Mouse (Mus musculus) kidney, adult 2 months (tissue): ENCODE measurements around the gene Ikzf5. TPM values are rescaled to one million over a fixed set of nuclear protein-coding genes. Genes with fewer than 3 reads are reported as not detected.

Source experiments
- DNase-seq: peaks from one replicate; pipeline ENCODE4 v3.0.0; 2021
- H3K27ac ChIP-seq: fragments of 200-500 bp; 2 replicates; pipeline ENCODE4 v1.5.1; 2012; ENCODE audit warnings: low read depth, low read length, control low read depth, inconsistent platforms; ENCODE audit not compliant: insufficient read depth
- H3K27me3 ChIP-seq: fragments of 200-500 bp; replicated peaks from 2 replicates; pipeline ENCODE4 v1.6.1; 2012; ENCODE audit warnings: mild to moderate bottlenecking, moderate library complexity, low read length, inconsistent platforms; ENCODE audit not compliant: control insufficient read depth, insufficient read depth
- H3K36me3 ChIP-seq: fragments of 200-500 bp; 2 replicates; pipeline ENCODE4 v1.6.1; 2012; ENCODE audit warnings: mild to moderate bottlenecking, moderate library complexity, low read length, inconsistent platforms; ENCODE audit not compliant: control insufficient read depth, insufficient read depth
- H3K4me1 ChIP-seq: fragments of 200-500 bp; 2 replicates; pipeline ENCODE4 v1.6.1; 2011; ENCODE audit warnings: low read length; ENCODE audit not compliant: control insufficient read depth, insufficient read depth
- H3K4me3 ChIP-seq: fragments of 200-500 bp; 2 replicates; pipeline ENCODE4 v1.5.1; 2011; ENCODE audit warnings: mild to moderate bottlenecking, low read depth, low read length, control low read depth; ENCODE audit not compliant: insufficient read depth
- CTCF ChIP-seq: fragments of 200-500 bp; conservative IDR thresholded peaks from 2 replicates; pipeline ENCODE4 v1.5.1; 2011; ENCODE audit warnings: low read depth, mild to moderate bottlenecking, control low read depth, low read length, moderate library complexity, mixed read lengths; ENCODE audit not compliant: insufficient read depth, insufficient read length
- POLR2A ChIP-seq: fragments of 200-500 bp; IDR thresholded peaks from one replicate; pipeline ENCODE4 v1.6.1; 2011; ENCODE audit warnings: low read depth, low read length, control low read depth
- WGBS: fragments of 180-500 bp; shearing (Covaris S2); methylation state at CpG from one replicate; pipeline ENCODE4 v1.1.7; 2018; 5-methylcytosine and 5-hydroxymethylcytosine counted together
- polyA plus RNA-seq: library from polyadenylated mRNA; depleted of rRNA; stranded (reverse); fragments of >200 nt; gene quantifications from 2 replicates; pipeline ENCODE4 v1.2.3, GENCODE M21; 2012; rRNA removed

The Ikzf5 gene
- polyA plus RNA-seq, result 7.5 and 10.3 TPM in 2 replicates

GRCm38 (mm10) chr7:131410416-131411058 lies at the start of gene Ikzf5, which contains the start of gene Acadsb:
Gene Ikzf5 (minus strand): TSS chr7:131410521.
Gene Acadsb (plus strand): TSS chr7:131410601.
- peak within 1 kb of the TSS; percentile 76 for H3K27ac ChIP-seq
- no peaks in the 10 kb centered on the region for H3K36me3 ChIP-seq
- DNase-seq, result peak; percentile 100
- peak within 1 kb of the TSS; percentile 85 for H3K4me3 ChIP-seq
- H3K27me3 ChIP-seq, result no peaks in the 10 kb centered on the region
- WGBS, result under 1% methylated on average over 42 of the region's 42 CpGs
- no peak for TF ChIP-seq CTCF
- TF ChIP-seq POLR2A, result peak; percentile 83
- peaks cover 9% of the 10 kb centered on the region; the same call in 1 of the 2 replicates for H3K4me1 ChIP-seq

DNA sequence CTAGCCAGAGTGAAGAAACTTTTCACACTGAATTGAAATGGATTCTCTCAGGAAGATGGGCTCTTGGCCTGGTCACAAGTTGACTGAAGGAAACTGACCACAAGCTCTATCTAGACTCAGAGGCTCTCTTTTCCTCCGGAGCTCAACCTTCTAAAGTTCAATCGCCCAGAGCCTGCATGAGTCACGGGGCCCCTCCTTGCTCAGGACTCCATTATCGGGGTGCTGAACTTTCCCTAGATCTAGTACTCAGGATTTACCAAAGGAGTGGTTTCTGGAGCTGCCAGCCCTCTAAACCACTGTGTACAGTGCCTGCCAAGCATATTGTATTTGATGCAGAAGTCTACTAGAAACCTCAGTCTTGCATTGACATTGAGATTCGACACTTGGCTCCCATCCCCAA lies 46.4 kb upstream of the Ikzf5 start:
- Histone ChIP-seq H3K4me3 (no peak overlapping the region), H3K4me1 (no peaks in the 10 kb centered on the region), H3K27ac (no peak overlapping the region), H3K36me3 (no peaks in the 10 kb centered on the region), H3K27me3 (no peaks in the 10 kb centered on the region)
- DNase-seq, result no peak
- WGBS, result 89% methylated on average over 5 of the region's 5 CpGs
- TF ChIP-seq CTCF (no peak), POLR2A (no peak)

- 63% methylated on average over 3 of the region's 3 CpGs for WGBS
- DNase-seq, result no peak
- no peak overlapping the region for H3K27ac ChIP-seq
- H3K4me3 ChIP-seq, result no peak overlapping the region
- no peaks in the 10 kb centered on the region for H3K27me3 ChIP-seq
- TF ChIP-seq POLR2A, result no peak
- no peak for TF ChIP-seq CTCF
- no peaks in the 10 kb centered on the region; the same call in 1 of the 2 replicates for H3K36me3 ChIP-seq
- no peaks in the 10 kb centered on the region for H3K4me1 ChIP-seq
Observed at GRCm38 (mm10) chr7:131437051-131437450, 26.7 kb upstream of the Ikzf5 start.

DNA sequence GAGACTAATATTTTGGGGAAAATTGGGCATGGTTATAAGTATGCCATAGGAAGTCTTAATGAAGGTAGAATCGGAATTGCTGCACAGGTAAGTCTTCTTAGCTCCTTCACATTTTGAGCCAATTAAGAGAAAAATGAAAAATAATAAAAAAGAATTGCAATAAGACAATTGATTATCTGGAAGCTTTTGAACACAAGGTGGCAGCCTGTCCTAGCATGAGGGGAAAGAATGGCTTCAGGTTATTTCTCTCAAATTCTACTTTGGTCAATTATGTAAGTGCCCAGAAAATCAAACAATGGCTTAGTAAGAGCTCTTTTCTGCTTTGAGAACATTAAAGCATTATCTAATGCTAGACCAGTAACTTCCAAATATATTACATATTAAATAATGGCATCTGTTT lies 24.0 kb upstream of the Ikzf5 start:
- no peak overlapping the region for H3K4me3 ChIP-seq
- no peak overlapping the region for H3K27ac ChIP-seq
- no peak for DNase-seq
- H3K36me3 ChIP-seq, result peaks cover 3% of the 10 kb centered on the region
- WGBS, result 83% methylated on average over 1 of the region's 1 CpGs
- H3K4me1 ChIP-seq, result no peaks in the 10 kb centered on the region
- H3K27me3 ChIP-seq, result no peaks in the 10 kb centered on the region
- no peak for TF ChIP-seq CTCF
- TF ChIP-seq POLR2A, result no peak

DNA sequence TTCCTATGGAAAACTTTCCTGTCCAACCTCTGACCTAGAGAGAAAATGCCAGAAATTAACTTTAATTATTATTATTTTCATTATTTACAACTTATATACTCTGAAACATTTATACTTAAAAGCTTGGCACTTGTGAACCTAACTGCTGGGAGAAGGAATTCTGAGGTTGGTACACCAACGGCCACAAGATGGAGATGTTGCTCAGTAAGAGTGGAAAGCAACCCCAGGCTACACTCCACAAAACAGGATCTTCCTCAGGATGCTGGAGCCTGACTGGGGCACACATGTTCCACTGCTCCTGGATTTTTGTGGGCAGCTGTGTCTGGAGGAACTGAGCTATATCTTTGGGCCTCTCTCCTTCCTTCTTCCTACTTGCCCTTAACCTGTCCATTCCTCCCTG lies 21.9 kb upstream of the Ikzf5 start:
- TF ChIP-seq CTCF (peak; percentile 62), POLR2A (no peak)
- no peaks in the 10 kb centered on the region for H3K27me3 ChIP-seq
- DNase-seq, result peak; percentile 41
- H3K36me3 ChIP-seq, result peaks cover 5% of the 10 kb centered on the region
- no peak overlapping the region for H3K4me3 ChIP-seq
- H3K4me1 ChIP-seq, result no peaks in the 10 kb centered on the region
- H3K27ac ChIP-seq, result no peak overlapping the region
- 19% methylated on average over 1 of the region's 1 CpGs for WGBS

DNA sequence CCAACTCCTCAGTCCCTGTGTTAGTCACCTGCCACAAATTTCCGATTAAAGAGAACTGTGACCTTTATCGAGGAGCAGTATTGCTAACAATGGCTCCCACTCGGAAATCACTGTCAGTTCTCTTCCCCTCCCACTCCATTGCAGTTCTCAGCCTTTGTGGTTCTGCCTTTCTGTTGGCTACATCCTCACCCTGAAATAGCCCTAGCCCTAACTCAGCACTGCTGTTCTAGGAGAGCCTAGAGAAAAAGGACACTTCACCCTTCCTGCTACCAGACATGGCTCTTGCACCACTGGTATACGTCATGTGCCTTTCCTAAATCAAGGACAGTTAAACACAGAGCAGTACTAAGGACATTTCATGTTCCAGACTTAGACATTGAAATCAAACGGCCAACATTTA lies 17.0 kb upstream of the Ikzf5 start:
- 81% methylated on average over 5 of the region's 5 CpGs for WGBS

GRCm38 (mm10) chr7:131424912-131425311 lies 14.6 kb upstream of the Ikzf5 start:
- WGBS, result 87% methylated on average over 2 of the region's 2 CpGs
- Histone ChIP-seq H3K4me1 (no peaks in the 10 kb centered on the region), H3K27ac (no peak overlapping the region), H3K27me3 (no peaks in the 10 kb centered on the region), H3K4me3 (no peak overlapping the region), H3K36me3 (0 out of 2 replicates have a peak, but pooled peaks cover 2% of the 10 kb centered on the region)
- TF ChIP-seq POLR2A (no peak), CTCF (no peak)
- DNase-seq, result no peak

More for the DNA sequence above, 17.0 kb upstream of the Ikzf5 start:
- Histone ChIP-seq H3K4me1 (no peaks in the 10 kb centered on the region), H3K4me3 (no peak overlapping the region), H3K36me3 (peaks cover 5% of the 10 kb centered on the region), H3K27me3 (no peaks in the 10 kb centered on the region), H3K27ac (no peak overlapping the region)
- DNase-seq, result no peak
- TF ChIP-seq POLR2A (no peak), CTCF (no peak)
